Comparison of ENCODE assay signal across 19 mouse cellular contexts in genomic region chr17:62160301-62160700, GRCm38 (mm10).
DNase-seq lines count a peak whose midpoint lies in the region; TF ChIP-seq lines count a peak whose summit lies in the region.
"Had no signal": no experiment of that assay in that cellular context is flagged by ENCODE, and none has a peak within 500 bp of the region (broad histone marks: within the 10 kb centered on the region; RNA-seq: fewer than 3 reads in every experiment).

No protein-coding gene starts in this region.

- H3K9ac ChIP-seq in heart, adult 2 months (ENCODE audit: low read depth, low read length) = no peak overlapping the region
- H3K9ac ChIP-seq: hindbrain, embryonic 14.5 days; intestine, embryonic 15.5 days had no signal

- TF ChIP-seq CTCF in heart, adult 2 months (IDR thresholded peaks at IDR 0.05) = no peak

- peak overlapping the region; percentile 20; the same call in 1 of the 2 replicates for H3K27ac ChIP-seq in heart, adult 2 months
- H3K27ac ChIP-seq: embryonic facial prominence, embryonic 10.5 days; gastrocnemius, adult 2 months; hindbrain, embryonic 10.5 days; hindbrain, embryonic 14.5 days; intestine, embryonic 15.5 days had no signal

- WGBS in heart, adult 2 months = 40% methylated on average over 2 of the region's 2 CpGs

- no peak for TF ChIP-seq EP300 in heart, adult 2 months (IDR thresholded peaks at IDR 0.05; ENCODE audit: insufficient read depth, low read depth, low read length)

- H3K79me2 ChIP-seq in heart, adult 2 months (replicated peaks; ENCODE audit: control insufficient read depth, insufficient read depth, low read length) = no peaks in the 10 kb centered on the region

- intact Hi-C loops in heart, adult 2 months (cut with DNase I) = loop anchor here (10.0 kb wide), 1 partner anchor 254 kb away; no protein-coding TSS in a partner anchor
- intact Hi-C loops in left cerebral cortex, postnatal 14 days (cut with DNase I) = no loop called here

- H3K36me3 ChIP-seq in heart, adult 2 months (ENCODE audit: control insufficient read depth, insufficient read depth, low read length) = no peaks in the 10 kb centered on the region; the same call in 1 of the 2 replicates
- H3K36me3 ChIP-seq: embryonic facial prominence, embryonic 10.5 days; hindbrain, embryonic 10.5 days; intestine, embryonic 15.5 days had no signal

- TF ChIP-seq POLR2A in heart, adult 2 months (IDR thresholded peaks at IDR 0.05; ENCODE audit: insufficient read depth, low read depth, low read length) = no peak

- no peak overlapping the region for H3K4me3 ChIP-seq in heart, adult 2 months
- H3K4me3 ChIP-seq: embryonic facial prominence, embryonic 10.5 days; gastrocnemius, adult 2 months; hindbrain, embryonic 10.5 days; intestine, embryonic 15.5 days had no signal

- H3K4me1 ChIP-seq in heart, adult 2 months (ENCODE audit: control insufficient read depth, insufficient read depth, low read length) = no peaks in the 10 kb centered on the region
- H3K4me1 ChIP-seq: hindbrain, embryonic 10.5 days; intestine, embryonic 15.5 days had no signal

- DNase-seq in heart, adult 2 months = no peak
- no peak for DNase-seq in heart, postnatal 4 days
- peak; percentile 12 to 27 for DNase-seq in left cerebral cortex, adult 18-20 months (ENCODE audit: low spot score in 2 of 2)
- no peak for DNase-seq in left cerebral cortex, adult 8-10 months (ENCODE audit: low spot score in 2 of 2)
- DNase-seq in brain, adult 2 months (ENCODE audit: low read depth, low spot score) = peak; percentile 67
- peak; percentile 15 to 30 for DNase-seq in left cerebral cortex, postnatal 14 days (ENCODE audit: low spot score in 2 of 2)
- no peak for DNase-seq in cerebellum, adult 11-12 months
- no peak for DNase-seq in lung, postnatal 10 days
- DNase-seq: adrenal gland, adult 8-10 months; adrenal gland, postnatal 36 days; cerebellum, adult 11 months; cerebellum, adult 9-10 months; cerebellum, postnatal 25 days; gastrocnemius, adult 2 months; gastrocnemius, postnatal 25 days had no signal

- no peaks in the 10 kb centered on the region for H3K27me3 ChIP-seq in heart, adult 2 months (ENCODE audit: control insufficient read depth, insufficient read depth, low read length)
- H3K27me3 ChIP-seq: intestine, embryonic 15.5 days had no signal

Comparison
In these comparisons a context has a peak if more than half of its experiments do, and no peak if none do; other contexts are left out.
1. DNase-seq: peak in left cerebral cortex, adult 18-20 months (2 of 2), brain, adult 2 months (single experiment) and left cerebral cortex, postnatal 14 days (2 of 2); none in heart, adult 2 months (0 of 2), heart, postnatal 4 days (single experiment), left cerebral cortex, adult 8-10 months (0 of 2), cerebellum, adult 11-12 months (single experiment) and lung, postnatal 10 days (single experiment).